Mouse (Mus musculus): Measurements from ENCODE around the gene Smim14.

Gene Smim14

GRCm38 (mm10) chr5:65407989-65408388, 129.0 kb downstream of the Smim14 start:
- in situ Hi-C loops (cut with MboI): no loop called here

GRCm38 (mm10) chr5:65401251-65401994, 135.6 kb downstream of the Smim14 start:
- in situ Hi-C loops (cut with MboI): no loop called here

All from mature B cell (primary cell).